Mouse (Mus musculus) G1E (cell line): ENCODE measurements around the gene Cobl. TPM values are rescaled to one million over a fixed set of nuclear protein-coding genes. Genes with fewer than 3 reads are reported as not detected.

ENCODE experiments used
- ATAC-seq: 2 replicates; pipeline ENCODE4 v1.8.0; 2016; ENCODE audit warnings: mild to moderate bottlenecking; ENCODE audit not compliant: insufficient number of reproducible peaks, poor library complexity, low FRiP score, severe bottlenecking; ENCODE audit errors: extremely low read depth
- DNase-seq: peaks from one replicate; pipeline ENCODE4 v3.0.0; 2012; ENCODE audit warnings: low spot score
- H3K27me3 ChIP-seq: 2 replicates; pipeline ENCODE4 v1.6.1; 2012; ENCODE audit warnings: mild to moderate bottlenecking, low read length, inconsistent platforms; ENCODE audit not compliant: insufficient read depth
- H3K36me3 ChIP-seq: replicated peaks from 2 replicates; pipeline ENCODE3; 2012; ENCODE audit warnings: mild to moderate bottlenecking, inconsistent platforms
- H3K4me1 ChIP-seq: 2 replicates; pipeline ENCODE4 v1.6.1; 2012; ENCODE audit warnings: low read depth, low read length, inconsistent platforms, mixed read lengths; ENCODE audit not compliant: insufficient read depth
- H3K4me3 ChIP-seq: 2 replicates; pipeline ENCODE4 v1.5.1; 2012; ENCODE audit warnings: low read depth, mild to moderate bottlenecking, inconsistent platforms, low read length, moderate library complexity, mixed read lengths
- H3K9me3 ChIP-seq: replicated peaks from 2 replicates; pipeline ENCODE4 v1.6.1; 2012; ENCODE audit warnings: inconsistent platforms
- CTCF ChIP-seq: IDR thresholded peaks from 2 replicates; pipeline ENCODE4 v1.5.1; 2012; ENCODE audit warnings: low read depth, low read length, inconsistent platforms, mixed read lengths
- GATA1 ChIP-seq: IDR thresholded peaks from 2 replicates; pipeline ENCODE4 v1.6.1; 2012; ENCODE audit warnings: borderline replicate concordance, low read length, inconsistent platforms, mixed read lengths
- GATA2 ChIP-seq: IDR thresholded peaks from 2 replicates; pipeline ENCODE4 v1.6.1; 2012; ENCODE audit warnings: low read depth, low read length, inconsistent platforms, borderline replicate concordance
- POLR2AphosphoS5 ChIP-seq: IDR thresholded peaks from 2 replicates; pipeline ENCODE4 v1.6.1; 2012; ENCODE audit warnings: low read depth, low read length, inconsistent platforms; ENCODE audit not compliant: insufficient replicate concordance
- TAL1 ChIP-seq: conservative IDR thresholded peaks from 2 replicates; pipeline ENCODE4 v1.6.1; 2012; ENCODE audit warnings: low read depth, low read length, inconsistent platforms, mixed read lengths
- polyA plus RNA-seq: library from polyadenylated mRNA; stranded (reverse); fragments of >175 nt; gene quantifications from 2 replicates; pipeline ENCODE4 v1.2.3, GENCODE M21; 2012
- total RNA-seq, 2 experiments: library from RNA; stranded (forward) in 1 of 2; stranded (reverse) in 1 of 2; fragments of 200-1000 nt in 1 of 2; fragments of >200 nt in 1 of 2; fragmentation: Nextera tagmentation in 1 of 2; gene quantifications; 2 replicates each; pipeline ENCODE4 v1.2.3; 2014 to 2017

Gene Cobl
- total and polyA plus RNA-seq, 3 experiments, result 0.22 TPM; not detected in 2

GRCm38 (mm10) chr11:12382991-12383390 lies 81.8 kb downstream of the Cobl start:
- H3K36me3 ChIP-seq, result no peaks in the 10 kb centered on the region
- TF ChIP-seq POLR2AphosphoS5 (no peak), GATA1 (no peak), CTCF (no peak), GATA2 (no peak), TAL1 (no peak)
- DNase-seq (no peak), ATAC-seq (no peak)
- H3K4me3 ChIP-seq, result no peak overlapping the region
- no peaks in the 10 kb centered on the region for H3K9me3 ChIP-seq
- H3K27me3 ChIP-seq, result peaks cover 6% of the 10 kb centered on the region
- H3K4me1 ChIP-seq, result no peaks in the 10 kb centered on the region

- Histone ChIP-seq H3K4me3 (no peak overlapping the region), H3K9me3 (no peaks in the 10 kb centered on the region), H3K4me1 (no peaks in the 10 kb centered on the region), H3K27me3 (no peaks in the 10 kb centered on the region), H3K36me3 (no peaks in the 10 kb centered on the region)
- DNase-seq (no peak), ATAC-seq (no peak)
- TF ChIP-seq GATA1, result no peak
- TF ChIP-seq TAL1, result no peak
- TF ChIP-seq CTCF, result no peak
- TF ChIP-seq GATA2, result no peak
These were observed 83.7 kb downstream of the Cobl start for GRCm38 (mm10) chr11:12381096-12381495.

GRCm38 (mm10) chr11:12376628-12377027 lies 88.1 kb downstream of the Cobl start:
- Histone ChIP-seq H3K9me3 (no peaks in the 10 kb centered on the region), H3K27me3 (no peaks in the 10 kb centered on the region), H3K4me1 (no peaks in the 10 kb centered on the region), H3K36me3 (no peaks in the 10 kb centered on the region), H3K4me3 (no peak overlapping the region)
- TF ChIP-seq POLR2AphosphoS5 (no peak), GATA2 (no peak), GATA1 (no peak), TAL1 (no peak)
- ATAC-seq (no peak), DNase-seq (no peak)

- DNase-seq, result no peak
- no peak; the same call in 1 of the 2 replicates for ATAC-seq
- Histone ChIP-seq H3K36me3 (no peaks in the 10 kb centered on the region), H3K9me3 (no peaks in the 10 kb centered on the region), H3K27me3 (no peaks in the 10 kb centered on the region), H3K4me1 (no peaks in the 10 kb centered on the region), H3K4me3 (no peak overlapping the region)
- no peak for TF ChIP-seq GATA1
- no peak for TF ChIP-seq GATA2
- no peak for TF ChIP-seq TAL1
- TF ChIP-seq CTCF, result no peak
- TF ChIP-seq POLR2AphosphoS5, result no peak
These were observed 91.4 kb downstream of the Cobl start for GRCm38 (mm10) chr11:12373106-12374098.

GRCm38 (mm10) chr11:12370957-12371356 lies 93.8 kb downstream of the Cobl start:
- TF ChIP-seq CTCF (no peak), GATA2 (no peak), TAL1 (no peak), POLR2AphosphoS5 (no peak), GATA1 (no peak)
- DNase-seq (no peak), ATAC-seq (no peak)
- H3K36me3 ChIP-seq, result no peaks in the 10 kb centered on the region
- H3K9me3 ChIP-seq, result no peaks in the 10 kb centered on the region
- H3K4me1 ChIP-seq, result no peaks in the 10 kb centered on the region
- H3K4me3 ChIP-seq, result no peak overlapping the region
- H3K27me3 ChIP-seq, result no peaks in the 10 kb centered on the region

- no peak for ATAC-seq
- no peaks in the 10 kb centered on the region for H3K36me3 ChIP-seq
These were observed 97.2 kb downstream of the Cobl start for GRCm38 (mm10) chr11:12367426-12368178.

More at GRCm38 (mm10) chr11:12367426-12368178, 97.2 kb downstream of the Cobl start:
- Histone ChIP-seq H3K4me1 (no peaks in the 10 kb centered on the region), H3K27me3 (no peaks in the 10 kb centered on the region), H3K4me3 (no peak overlapping the region), H3K9me3 (no peaks in the 10 kb centered on the region)
- TF ChIP-seq CTCF, result no peak
- no peak for TF ChIP-seq TAL1
- TF ChIP-seq GATA1, result no peak
- TF ChIP-seq GATA2, result no peak
- TF ChIP-seq POLR2AphosphoS5, result no peak
- DNase-seq, result no peak
